Mouse (Mus musculus) embryonic facial prominence, embryonic 15.5 days (tissue): ENCODE results near the gene Ndrg4. TPM values are rescaled to one million over a fixed set of nuclear protein-coding genes. Genes with fewer than 3 reads are reported as not detected.
A peak's percentile ranks its signal among the peaks of the same experiment; 100 is the strongest.
"Not testable (repeated sequence)": the region's sequence is repeated elsewhere in the genome, so short reads cannot be mapped to it uniquely, and the experiment has no call there.

Experiments used
- ATAC-seq: fragments of 200-750 bp; cut with Nextera tagmentation; 2 replicates; pipeline ENCODE4 v1.8.0; 2017; ENCODE audit warnings: low read depth, moderate TSS enrichment; ENCODE audit not compliant: insufficient number of reproducible peaks, low FRiP score, low TSS enrichment
- H3K27ac ChIP-seq: fragments of 300-500 bp; sonication (generic); replicated peaks from 2 replicates; pipeline ENCODE4 v1.5.1; 2015; ENCODE audit warnings: mild to moderate bottlenecking, inconsistent platforms
- H3K27me3 ChIP-seq: fragments of 300-500 bp; sonication (generic); 2 replicates; pipeline ENCODE4 v1.6.1; 2015; ENCODE audit warnings: inconsistent platforms
- H3K36me3 ChIP-seq: fragments of 300-500 bp; sonication (generic); 2 replicates; pipeline ENCODE4 v1.6.1; 2015; ENCODE audit warnings: mild to moderate bottlenecking, inconsistent platforms
- H3K4me1 ChIP-seq: fragments of 300-500 bp; sonication (generic); 2 replicates; pipeline ENCODE4 v1.6.1; 2015; ENCODE audit warnings: inconsistent platforms
- H3K4me2 ChIP-seq: fragments of 300-500 bp; sonication (generic); replicated peaks from 2 replicates; pipeline ENCODE4 v1.6.1; 2015; ENCODE audit warnings: mild to moderate bottlenecking, inconsistent platforms
- H3K4me3 ChIP-seq: fragments of 300-500 bp; sonication (generic); replicated peaks from 2 replicates; pipeline ENCODE4 v1.5.1; 2015; ENCODE audit warnings: mild to moderate bottlenecking, inconsistent platforms
- H3K9ac ChIP-seq: fragments of 300-500 bp; sonication (generic); 2 replicates; pipeline ENCODE4 v1.6.1; 2015; ENCODE audit warnings: inconsistent platforms
- H3K9me3 ChIP-seq: fragments of 300-500 bp; sonication (generic); replicated peaks from 2 replicates; pipeline ENCODE4 v1.6.1; 2016; ENCODE audit warnings: inconsistent platforms
- WGBS: fragments of 180-500 bp; shearing (Covaris S2); methylation state at CpG from one replicate; pipeline ENCODE4 v1.1.7; 2015; 5-methylcytosine and 5-hydroxymethylcytosine counted together
- polyA plus RNA-seq: library from polyadenylated mRNA; unstranded; fragments of >200 nt; fragmentation: Nextera tagmentation; extraction: Ambion mirVana; gene quantifications from 2 replicates; pipeline ENCODE4 v1.2.1, GENCODE M21; 2015

The Ndrg4 gene
- polyA plus RNA-seq, 1 experiment from 2014 or later, result 27.5 TPM

GRCm38 (mm10) chr8:95661085-95661484 lies 15.7 kb upstream of the Ndrg4 start:
- Histone ChIP-seq H3K9me3 (no peaks in the 10 kb centered on the region), H3K27me3 (no peaks in the 10 kb centered on the region), H3K4me3 (no peak overlapping the region), H3K9ac (no peak overlapping the region), H3K4me2 (no peak overlapping the region), H3K27ac (no peak overlapping the region), H3K4me1 (no peaks in the 10 kb centered on the region), H3K36me3 (no peaks in the 10 kb centered on the region)
- 75% methylated on average over 8 of the region's 8 CpGs for WGBS
- no peak for ATAC-seq

- 88% methylated on average over 6 of the region's 6 CpGs for WGBS
- Histone ChIP-seq H3K9ac (no peak overlapping the region), H3K4me1 (no peaks in the 10 kb centered on the region), H3K27me3 (no peaks in the 10 kb centered on the region), H3K36me3 (no peaks in the 10 kb centered on the region), H3K27ac (no peak overlapping the region), H3K4me3 (no peak overlapping the region), H3K9me3 (no peaks in the 10 kb centered on the region), H3K4me2 (no peak overlapping the region)
- no peak for ATAC-seq
Observed at GRCm38 (mm10) chr8:95661575-95661974, 15.2 kb upstream of the Ndrg4 start.

- H3K9ac ChIP-seq, result no peak overlapping the region
Observed at GRCm38 (mm10) chr8:95662885-95663598, 13.7 kb upstream of the Ndrg4 start.

GRCm38 (mm10) chr8:95663599-95663949 lies 13.2 kb upstream of the Ndrg4 start:
- Histone ChIP-seq H3K9me3 (no peaks in the 10 kb centered on the region), H3K4me2 (no peak overlapping the region), H3K4me3 (no peak overlapping the region), H3K27ac (no peak overlapping the region), H3K4me1 (no peaks in the 10 kb centered on the region), H3K27me3 (no peaks in the 10 kb centered on the region), H3K36me3 (no peaks in the 10 kb centered on the region), H3K9ac (no peak overlapping the region)
- ATAC-seq, result no peak
- 70% methylated on average over 4 of the region's 4 CpGs for WGBS

More at GRCm38 (mm10) chr8:95662885-95663598, 13.7 kb upstream of the Ndrg4 start:
- ATAC-seq, result no peak
- H3K36me3 ChIP-seq, result no peaks in the 10 kb centered on the region
- H3K9me3 ChIP-seq, result no peaks in the 10 kb centered on the region
- no peak overlapping the region for H3K4me3 ChIP-seq
- H3K27ac ChIP-seq, result no peak overlapping the region
- no peaks in the 10 kb centered on the region for H3K27me3 ChIP-seq
- H3K4me1 ChIP-seq, result no peaks in the 10 kb centered on the region
- no peak overlapping the region for H3K4me2 ChIP-seq
- WGBS, result 78% methylated on average over 7 of the region's 7 CpGs

- not testable (repeated sequence) for H3K4me3 ChIP-seq, H3K9ac ChIP-seq, H3K4me2 ChIP-seq, H3K27ac ChIP-seq, H3K36me3 ChIP-seq, H3K27me3 ChIP-seq, H3K4me1 ChIP-seq, ATAC-seq, H3K9me3 ChIP-seq
- WGBS, result 86% methylated on average over 11 of the region's 11 CpGs
Observed at GRCm38 (mm10) chr8:95665813-95666452, 10.8 kb upstream of the Ndrg4 start.

- Histone ChIP-seq H3K9ac (no peak overlapping the region), H3K4me1 (no peaks in the 10 kb centered on the region), H3K9me3 (no peaks in the 10 kb centered on the region), H3K4me2 (no peak overlapping the region), H3K36me3 (no peaks in the 10 kb centered on the region), H3K27ac (no peak overlapping the region), H3K4me3 (no peak overlapping the region), H3K27me3 (peaks cover 10% of the 10 kb centered on the region)
- ATAC-seq, result no peak
- 52% methylated on average over 8 of the region's 8 CpGs for WGBS
Observed at GRCm38 (mm10) chr8:95668163-95668958, 8.4 kb upstream of the Ndrg4 start.

- no peak for ATAC-seq
- no peaks in the 10 kb centered on the region for H3K36me3 ChIP-seq
- no peaks in the 10 kb centered on the region for H3K9me3 ChIP-seq
- 66% methylated on average over 2 of the region's 2 CpGs for WGBS
- H3K4me1 ChIP-seq, result no peaks in the 10 kb centered on the region
- no peak overlapping the region for H3K4me3 ChIP-seq
- H3K27ac ChIP-seq, result no peak overlapping the region
- H3K4me2 ChIP-seq, result no peak overlapping the region
- H3K9ac ChIP-seq, result no peak overlapping the region
- peaks cover 26% of the 10 kb centered on the region for H3K27me3 ChIP-seq
Observed at GRCm38 (mm10) chr8:95669967-95670366, 6.8 kb upstream of the Ndrg4 start.

- H3K27ac ChIP-seq, result no peak overlapping the region
- WGBS, result 80% methylated on average over 6 of the region's 6 CpGs
- no peak overlapping the region for H3K9ac ChIP-seq
- no peak overlapping the region for H3K4me3 ChIP-seq
- no peaks in the 10 kb centered on the region for H3K36me3 ChIP-seq
- no peaks in the 10 kb centered on the region for H3K4me1 ChIP-seq
- no peaks in the 10 kb centered on the region for H3K9me3 ChIP-seq
- ATAC-seq, result no peak
- peaks cover 44% of the 10 kb centered on the region for H3K27me3 ChIP-seq
- H3K4me2 ChIP-seq, result no peak overlapping the region
Observed at GRCm38 (mm10) chr8:95671861-95672260, 4.9 kb upstream of the Ndrg4 start.

- H3K4me3 ChIP-seq, result no peak overlapping the region
- 71% methylated on average over 5 of the region's 5 CpGs for WGBS
Observed at GRCm38 (mm10) chr8:95672811-95673210, 4.0 kb upstream of the Ndrg4 start.

GRCm38 (mm10) chr8:95677591-95678023 lies 827 bp downstream of the Ndrg4 start:
- under 1% methylated on average over 36 of the region's 48 CpGs for WGBS
- Histone ChIP-seq H3K4me1 (peaks cover 15% of the 10 kb centered on the region), H3K27me3 (peaks cover 81% of the 10 kb centered on the region), H3K4me2 (peak overlapping the region; percentile 98), H3K9me3 (no peaks in the 10 kb centered on the region), H3K9ac (peak overlapping the region; percentile 26; the same call in 1 of the 2 replicates), H3K4me3 (peak overlapping the region; percentile 54), H3K36me3 (no peaks in the 10 kb centered on the region), H3K27ac (no peak overlapping the region)
- ATAC-seq, result peak; percentile 45; the same call in 1 of the 2 replicates

More at GRCm38 (mm10) chr8:95672811-95673210, 4.0 kb upstream of the Ndrg4 start:
- H3K9me3 ChIP-seq, result no peaks in the 10 kb centered on the region
- H3K4me2 ChIP-seq, result no peak overlapping the region
- H3K27ac ChIP-seq, result no peak overlapping the region
- peaks cover 5% of the 10 kb centered on the region; the same call in 1 of the 2 replicates for H3K4me1 ChIP-seq
- H3K36me3 ChIP-seq, result no peaks in the 10 kb centered on the region
- H3K9ac ChIP-seq, result no peak overlapping the region
- peaks cover 53% of the 10 kb centered on the region for H3K27me3 ChIP-seq
- ATAC-seq, result no peak

GRCm38 (mm10) chr8:95678024-95678611 lies 1.3 kb downstream of the Ndrg4 start:
- peak; percentile 36; the same call in 1 of the 2 replicates for ATAC-seq
- H3K9ac ChIP-seq, result peak overlapping the region; percentile 26; the same call in 1 of the 2 replicates
- H3K4me3 ChIP-seq, result peak overlapping the region; percentile 54
- H3K27me3 ChIP-seq, result peaks cover 76% of the 10 kb centered on the region
- WGBS, result under 1% methylated on average over 60 of the region's 70 CpGs
- H3K27ac ChIP-seq, result no peak overlapping the region
- no peaks in the 10 kb centered on the region for H3K36me3 ChIP-seq
- peak overlapping the region; percentile 98 for H3K4me2 ChIP-seq
- H3K9me3 ChIP-seq, result no peaks in the 10 kb centered on the region
- peaks cover 15% of the 10 kb centered on the region for H3K4me1 ChIP-seq
